Mouse (Mus musculus) bone marrow macrophage, adult 2 months (primary cell): ENCODE data around the gene Pdia4. TPM values are rescaled to one million over a fixed set of nuclear protein-coding genes. Genes with fewer than 3 reads are reported as not detected.
"Not testable (repeated sequence)": the region's sequence is repeated elsewhere in the genome, so short reads cannot be mapped to it uniquely, and the experiment has no call there.

Experiments
- H3K27ac ChIP-seq: 2 replicates; pipeline ENCODE4 v1.5.1; 2012; ENCODE audit warnings: low read depth, low read length; ENCODE audit not compliant: insufficient read depth
- H3K4me1 ChIP-seq: 2 replicates; pipeline ENCODE4 v1.6.1; 2012; ENCODE audit warnings: low read length; ENCODE audit not compliant: control insufficient read depth, insufficient read depth
- H3K4me3 ChIP-seq: 2 replicates; pipeline ENCODE4 v1.5.1; 2012; ENCODE audit warnings: mild to moderate bottlenecking, low read length, moderate library complexity; ENCODE audit not compliant: insufficient read depth
- polyA plus RNA-seq: library from polyadenylated mRNA; stranded (reverse); fragments of >200 nt; gene quantifications from 2 replicates; pipeline ENCODE4 v1.2.4, GENCODE M21; 2012; ENCODE audit not compliant: missing spikeins, insufficient read depth, insufficient read length

Gene Pdia4
- polyA plus RNA-seq, 1 experiment = 79.0 TPM

DNA sequence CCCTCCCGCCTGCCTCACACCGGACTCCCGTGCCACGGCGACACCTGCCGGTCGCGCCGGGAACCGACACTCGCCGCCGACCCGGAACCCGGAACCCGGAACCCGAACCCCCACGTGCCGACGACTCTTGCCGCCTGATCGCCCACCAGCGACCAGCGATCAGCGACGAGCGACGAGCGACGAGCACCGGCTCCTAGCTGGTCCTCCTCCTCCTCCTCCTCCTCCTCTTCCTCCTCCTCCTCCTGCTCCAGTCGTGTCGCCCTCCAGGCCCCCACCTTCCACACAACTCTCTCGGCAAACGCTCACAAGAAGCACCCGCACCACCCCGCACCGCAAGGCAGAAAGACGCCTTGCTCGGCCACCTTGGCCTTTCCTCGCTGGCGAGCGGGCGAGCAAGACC lies 60.1 kb downstream of the Pdia4 start:
- not testable (repeated sequence) for H3K4me3 ChIP-seq, H3K27ac ChIP-seq, H3K4me1 ChIP-seq

DNA sequence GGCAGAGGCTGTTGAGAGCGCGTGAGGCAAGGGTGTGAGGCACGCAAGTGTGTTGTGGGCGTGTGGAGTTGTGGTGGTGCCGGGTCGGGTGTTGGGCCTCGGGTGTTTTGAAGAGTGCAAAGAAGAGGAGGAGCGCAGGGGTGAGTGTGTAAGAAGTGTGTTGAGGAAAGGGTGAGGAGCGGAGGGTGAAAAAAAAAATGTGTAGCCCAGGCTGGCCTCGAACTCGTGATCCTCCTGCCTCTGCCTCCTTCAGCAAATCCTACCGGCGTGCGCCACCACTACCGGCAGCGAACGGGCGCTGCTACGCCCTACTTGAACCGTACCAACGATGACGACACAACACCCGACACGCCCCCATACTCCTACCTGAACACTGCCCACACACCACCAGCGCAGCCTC lies 64.9 kb downstream of the Pdia4 start:
- H3K4me3 ChIP-seq, H3K4me1 ChIP-seq, H3K27ac ChIP-seq: not testable (repeated sequence)

DNA sequence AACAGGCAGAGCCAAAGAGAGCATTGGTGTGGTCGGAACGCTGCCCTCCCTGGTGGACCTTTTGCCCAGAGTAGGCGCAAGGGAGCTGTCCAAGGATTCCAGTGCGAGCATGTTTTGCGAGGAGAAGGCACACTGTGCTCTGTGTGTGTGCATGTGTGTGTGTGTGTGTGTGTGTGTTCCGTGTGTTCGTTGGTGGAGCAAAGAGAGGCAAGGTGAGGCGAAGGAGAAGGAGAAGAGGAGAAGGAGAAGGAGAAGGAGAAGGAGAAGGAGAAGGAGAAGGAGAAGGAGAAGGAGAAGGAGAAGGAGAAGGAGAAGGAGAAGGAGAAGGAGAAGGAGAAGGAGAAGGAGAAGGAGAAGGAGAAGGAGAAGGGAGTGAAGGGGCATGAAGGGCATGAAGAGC lies 65.3 kb downstream of the Pdia4 start:
- not testable (repeated sequence) for H3K27ac ChIP-seq, H3K4me3 ChIP-seq, H3K4me1 ChIP-seq

Other genes starting within 250 kb of the Pdia4 start
- 41.5 and 61.9 TPM in 2 replicates for gene Ezh2, start 218.1 kb downstream of the Pdia4 start, polyA plus RNA-seq
- 0.33 TPM in 1 of 2 replicates, not detected in the other for gene Zfp786, start 17.4 kb upstream of the Pdia4 start, polyA plus RNA-seq
- 4.7 and 6.4 TPM in 2 replicates for gene Zfp398, start 22.2 kb upstream of the Pdia4 start, polyA plus RNA-seq
- 6.6 and 7.0 TPM in 2 replicates for gene Zfp282, start 63.8 kb upstream of the Pdia4 start, polyA plus RNA-seq
- gene Zfp212, start 107.0 kb upstream of the Pdia4 start, polyA plus RNA-seq = 9.6 and 11.6 TPM in 2 replicates
- 4.3 and 5.7 TPM in 2 replicates for gene Zfp956, start 140.0 kb upstream of the Pdia4 start, polyA plus RNA-seq
- gene Zfp777, start 235.5 kb upstream of the Pdia4 start, polyA plus RNA-seq = 8.6 and 9.3 TPM in 2 replicates